Mouse (Mus musculus) ES-Bruce4 (cell line): ENCODE measurements at regions not wholly inside any gene's neighbourhood (a gene's known extent, or its start where the extent isn't known, plus 50 kb on each side); places are given as distances from the start of the nearest gene placed in this dataset.

Source experiments
- H3K27ac ChIP-seq: 2 replicates; pipeline ENCODE4 v1.5.1; 2012; ENCODE audit warnings: low read length, inconsistent platforms; ENCODE audit not compliant: insufficient read depth
- H3K27me3 ChIP-seq: 2 replicates; pipeline ENCODE4 v1.6.1; 2012; ENCODE audit warnings: mild to moderate bottlenecking, low read length, inconsistent platforms; ENCODE audit not compliant: control insufficient read depth, poor library complexity, insufficient read depth, severe bottlenecking
- H3K36me3 ChIP-seq: 2 replicates; pipeline ENCODE4 v1.6.1; 2012; ENCODE audit warnings: inconsistent platforms, mild to moderate bottlenecking, low read length, moderate library complexity; ENCODE audit not compliant: control insufficient read depth, poor library complexity, insufficient read depth, severe bottlenecking
- H3K4me1 ChIP-seq: one replicate; pipeline ENCODE4 v1.8.1; 2011; ENCODE audit warnings: low read length; ENCODE audit not compliant: control insufficient read depth, insufficient read depth
- H3K4me3 ChIP-seq: 2 replicates; pipeline ENCODE4 v1.5.1; 2011; ENCODE audit warnings: low read depth, mild to moderate bottlenecking, low read length
- H3K9ac ChIP-seq: 2 replicates; pipeline ENCODE4 v1.6.1; 2012; ENCODE audit warnings: low read depth, mild to moderate bottlenecking, inconsistent platforms; ENCODE audit not compliant: poor library complexity, severe bottlenecking
- H3K9me3 ChIP-seq: replicated peaks from 2 replicates; pipeline ENCODE4 v1.6.1; 2012; ENCODE audit warnings: mild to moderate bottlenecking, low read length, inconsistent platforms; ENCODE audit not compliant: control insufficient read depth, poor library complexity, insufficient read depth, severe bottlenecking
- CTCF ChIP-seq: IDR thresholded peaks from one replicate; pipeline ENCODE4 v1.8.1; 2011; ENCODE audit warnings: low read depth, low read length
- EP300 ChIP-seq: IDR thresholded peaks from 2 replicates; pipeline ENCODE4 v1.6.1; 2011; ENCODE audit warnings: low read depth, low read length; ENCODE audit not compliant: insufficient read depth
- POLR2A ChIP-seq: IDR thresholded peaks from one replicate; pipeline ENCODE4 v1.8.1; 2011; ENCODE audit warnings: low read length; ENCODE audit not compliant: insufficient read depth

GRCm38 (mm10) chr1:39047316-39047715 is 61.9 kb downstream of the Pdcl3 start:
- Histone ChIP-seq H3K4me3 (no peak overlapping the region), H3K9me3 (peaks cover 13% of the 10 kb centered on the region), H3K27ac (no peak overlapping the region), H3K4me1 (no peaks in the 10 kb centered on the region), H3K27me3 (no peaks in the 10 kb centered on the region), H3K36me3 (no peaks in the 10 kb centered on the region), H3K9ac (no peak overlapping the region)
- TF ChIP-seq EP300 = no peak

GRCm38 (mm10) chr1:39057304-39057703 is 71.9 kb downstream of the Pdcl3 start:
- Histone ChIP-seq H3K27me3 (no peaks in the 10 kb centered on the region), H3K9me3 (no peaks in the 10 kb centered on the region), H3K9ac (no peak overlapping the region), H3K36me3 (no peaks in the 10 kb centered on the region), H3K4me3 (no peak overlapping the region), H3K27ac (no peak overlapping the region), H3K4me1 (no peaks in the 10 kb centered on the region)
- TF ChIP-seq EP300 = no peak
- no peak for TF ChIP-seq POLR2A
- TF ChIP-seq CTCF = no peak

GRCm38 (mm10) chr1:39062509-39062908 is 77.1 kb downstream of the Pdcl3 start:
- H3K27me3 ChIP-seq = no peaks in the 10 kb centered on the region
- H3K9me3 ChIP-seq = no peaks in the 10 kb centered on the region
- no peaks in the 10 kb centered on the region for H3K4me1 ChIP-seq
- no peaks in the 10 kb centered on the region for H3K36me3 ChIP-seq
- no peak overlapping the region for H3K9ac ChIP-seq
- no peak overlapping the region for H3K4me3 ChIP-seq
- no peak overlapping the region for H3K27ac ChIP-seq
- TF ChIP-seq POLR2A (no peak), CTCF (no peak), EP300 (no peak)

- Histone ChIP-seq H3K36me3 (no peaks in the 10 kb centered on the region), H3K9ac (no peak overlapping the region), H3K27me3 (no peaks in the 10 kb centered on the region), H3K4me3 (no peak overlapping the region), H3K27ac (no peak overlapping the region), H3K4me1 (no peaks in the 10 kb centered on the region), H3K9me3 (no peaks in the 10 kb centered on the region)
- TF ChIP-seq CTCF = no peak
- TF ChIP-seq EP300 = no peak
- TF ChIP-seq POLR2A = no peak
Observed at GRCm38 (mm10) chr1:39063666-39064385, 78.4 kb downstream of the Pdcl3 start.

- Histone ChIP-seq H3K9ac (no peak overlapping the region), H3K27me3 (no peaks in the 10 kb centered on the region), H3K27ac (no peak overlapping the region), H3K4me1 (no peaks in the 10 kb centered on the region), H3K9me3 (no peaks in the 10 kb centered on the region), H3K36me3 (no peaks in the 10 kb centered on the region), H3K4me3 (no peak overlapping the region)
- TF ChIP-seq POLR2A (no peak), EP300 (no peak), CTCF (no peak)
Observed at GRCm38 (mm10) chr1:39064781-39065180, 79.4 kb downstream of the Pdcl3 start.

GRCm38 (mm10) chr1:39067901-39068300 is 82.5 kb downstream of the Pdcl3 start:
- Histone ChIP-seq H3K27ac (no peak overlapping the region), H3K36me3 (no peaks in the 10 kb centered on the region), H3K4me1 (no peaks in the 10 kb centered on the region), H3K9me3 (no peaks in the 10 kb centered on the region), H3K27me3 (no peaks in the 10 kb centered on the region), H3K9ac (no peak overlapping the region), H3K4me3 (no peak overlapping the region)
- no peak for TF ChIP-seq CTCF
- no peak for TF ChIP-seq POLR2A
- TF ChIP-seq EP300 = no peak
